Mouse (Mus musculus) left cerebral cortex, adult 18-20 months (tissue): Measurements from ENCODE around the gene Prr7. TPM values are rescaled to one million over a fixed set of nuclear protein-coding genes. Genes with fewer than 3 reads are reported as not detected.

ENCODE experiments used
- DNase-seq, 2 experiments: peaks; one replicate each; pipeline ENCODE4 v3.0.0; 2021 to 2022; ENCODE audit warnings: low spot score in 2 of 2, mixed read lengths in 1 of 2
- microRNA-seq, 2 experiments: library from miRNA; unstranded; fragments of <30 nt; microRNA quantifications; one replicate each; pipeline ENCODE4 v1.2.0; 2021
- total RNA-seq, 2 experiments: library from RNA; stranded (reverse); gene quantifications; 2 replicates each; pipeline ENCODE4 v1.2.3; 2021

Prr7 gene
- total RNA-seq, 2 experiments from 2014 or later = 66.6 to 70.1 TPM

DNA sequence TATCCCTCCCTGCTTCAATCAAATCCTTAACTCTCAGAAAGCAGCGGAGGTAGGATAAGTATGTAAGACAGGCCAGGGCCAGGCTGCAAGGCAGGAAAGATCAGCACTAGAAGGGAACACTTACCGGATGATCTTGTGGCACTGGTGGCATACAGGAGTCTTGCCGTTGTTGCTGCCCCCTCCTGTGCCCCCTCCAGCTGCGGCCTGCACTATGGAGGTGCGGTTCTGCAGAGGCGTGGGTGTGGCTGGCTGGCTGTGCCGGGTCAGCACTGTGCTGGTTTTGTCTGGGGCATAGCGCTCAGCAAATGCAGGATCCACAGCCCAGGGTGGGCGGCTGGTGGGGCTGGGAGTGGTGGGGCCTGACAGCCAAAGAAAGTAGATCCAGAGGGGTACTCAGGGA, 41.7 kb downstream of the Prr7 start:
- no peak for DNase-seq

DNA sequence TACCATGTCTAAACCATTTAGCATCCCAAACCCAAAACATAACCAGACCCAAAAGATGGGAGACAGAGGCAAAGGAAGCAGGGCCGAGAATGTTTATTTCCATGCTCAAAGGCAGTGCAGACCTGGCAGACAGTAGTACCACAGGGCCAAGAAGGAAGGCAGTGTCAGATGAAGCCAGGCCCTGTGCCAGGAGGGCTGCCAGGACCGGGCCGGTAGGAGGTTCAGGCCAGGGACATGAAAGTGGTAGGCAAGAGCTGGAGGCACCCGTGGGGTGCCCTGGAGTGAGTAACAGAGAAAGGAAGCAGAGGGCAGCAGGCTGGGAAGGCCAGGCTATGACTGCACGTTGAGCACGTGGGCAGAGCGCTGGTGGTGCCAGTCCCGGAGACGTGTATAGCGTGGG, 42.6 kb downstream of the Prr7 start:
- no peak for DNase-seq

DNA sequence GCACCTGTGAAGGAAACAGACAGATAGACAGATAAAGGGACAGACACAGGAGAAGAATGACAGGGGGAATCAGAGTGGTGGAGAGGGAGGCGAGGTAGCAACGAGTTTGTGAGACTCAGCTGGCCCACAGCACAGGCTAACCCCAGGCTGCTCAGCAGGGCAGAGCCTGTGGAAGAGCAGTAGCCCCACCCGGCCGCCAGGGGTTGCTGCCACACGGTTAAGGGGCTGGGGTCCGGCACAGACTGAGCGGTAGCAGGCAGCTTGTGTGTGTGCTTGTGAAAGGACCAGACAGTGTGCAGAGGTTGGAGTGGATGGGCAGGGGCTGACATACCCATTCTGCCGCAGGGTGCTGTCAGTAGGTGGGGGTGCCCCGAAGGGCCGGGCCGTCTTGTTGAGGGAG, 43.8 kb downstream of the Prr7 start:
- no peak for DNase-seq

DNA sequence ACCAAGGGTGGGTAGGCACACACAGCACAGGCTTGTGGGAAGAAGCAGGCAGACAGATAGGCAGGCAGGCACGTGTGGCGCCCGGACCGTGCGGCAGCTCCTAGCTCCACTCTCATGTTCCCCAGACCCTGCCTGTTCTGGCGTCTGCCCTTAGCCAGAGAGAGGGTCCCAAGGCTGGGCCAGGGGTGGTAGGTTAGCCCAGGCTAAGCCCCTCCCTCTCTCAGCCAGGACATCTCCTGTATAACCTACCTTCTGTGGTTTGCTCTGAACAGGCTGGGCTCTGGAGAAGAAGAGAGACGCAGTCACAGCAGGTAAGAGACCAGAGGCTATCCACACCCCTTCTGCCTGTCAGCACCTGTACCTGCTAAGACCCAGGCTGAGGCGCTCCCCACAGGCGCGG, 44.5 kb downstream of the Prr7 start:
- no peak for DNase-seq

DNA sequence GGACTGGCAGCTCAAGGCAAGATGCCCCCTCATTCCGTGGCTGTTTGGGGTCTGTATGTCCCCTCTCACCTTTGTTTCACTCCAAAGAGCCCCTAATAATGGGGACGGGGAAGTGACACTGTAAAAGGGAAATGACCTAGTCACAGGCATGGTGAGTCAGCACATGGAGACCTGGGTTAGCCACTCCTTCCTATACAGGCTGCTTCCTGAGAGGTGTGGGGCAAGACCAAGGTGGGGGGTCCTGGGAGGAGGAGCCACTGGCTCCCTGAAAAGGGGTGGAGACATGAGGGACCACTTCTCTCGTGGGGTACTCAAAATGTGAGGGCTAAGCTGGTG, 46.2 kb downstream of the Prr7 start:
- no peak for DNase-seq

DNA sequence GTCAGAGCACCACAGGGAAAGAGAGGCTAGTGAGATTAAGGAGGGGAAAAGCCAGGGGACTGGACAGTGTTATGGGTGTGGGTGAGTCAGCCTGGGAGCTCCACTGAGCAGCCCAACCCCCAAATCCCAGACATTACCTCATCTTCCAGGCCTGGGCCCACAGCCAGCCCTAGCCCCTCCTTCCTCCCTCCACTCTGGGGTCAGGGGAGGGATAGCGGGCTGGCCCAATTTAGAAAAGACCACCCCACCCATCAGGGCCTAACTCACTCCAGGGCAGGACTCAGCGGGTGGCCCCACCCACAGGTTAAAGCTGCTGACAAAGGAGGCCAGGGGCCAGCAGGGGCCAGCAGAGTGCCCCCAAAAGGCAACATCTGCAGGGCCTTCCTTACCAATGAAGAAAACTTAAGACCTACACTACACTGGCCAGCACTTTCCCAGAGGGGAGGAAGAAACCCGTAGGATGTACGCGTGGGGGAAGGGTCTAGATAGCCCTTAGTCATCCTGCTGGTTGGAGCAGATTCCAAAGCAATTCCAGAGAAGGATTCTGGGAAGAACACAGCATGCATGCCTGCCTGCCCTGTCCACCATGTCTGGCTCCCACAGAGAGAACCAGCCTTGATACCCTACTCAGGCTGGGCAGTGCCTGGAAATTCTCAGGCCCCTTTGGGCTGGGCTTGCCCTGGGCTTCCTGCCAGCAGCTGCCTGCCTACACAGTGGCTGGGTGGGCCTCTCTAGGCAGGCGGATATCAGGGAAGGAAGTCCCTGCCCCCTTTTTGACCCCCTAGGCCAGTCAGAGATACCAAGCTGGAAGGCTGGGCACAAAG, 46.8 kb downstream of the Prr7 start:
- DNase-seq = no peak

DNA sequence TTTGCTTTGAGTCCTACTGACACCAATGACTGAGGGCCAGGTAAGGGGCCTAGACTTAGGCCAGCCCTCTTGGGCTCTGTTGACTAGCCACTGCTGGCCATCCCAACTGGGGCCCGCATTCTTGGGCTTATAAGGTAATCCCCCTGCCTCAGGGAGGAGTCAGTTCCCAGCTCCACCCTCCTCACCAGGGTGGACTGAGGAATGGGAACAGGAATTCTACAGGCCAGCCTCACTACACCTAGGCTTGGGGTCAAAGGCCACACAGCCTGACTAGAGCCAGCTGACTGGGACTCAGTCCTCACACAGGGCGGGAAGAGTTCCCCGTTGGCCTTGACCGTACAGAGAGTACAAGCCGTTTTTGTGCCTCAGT, 47.4 kb downstream of the Prr7 start:
- no peak for DNase-seq

DNA sequence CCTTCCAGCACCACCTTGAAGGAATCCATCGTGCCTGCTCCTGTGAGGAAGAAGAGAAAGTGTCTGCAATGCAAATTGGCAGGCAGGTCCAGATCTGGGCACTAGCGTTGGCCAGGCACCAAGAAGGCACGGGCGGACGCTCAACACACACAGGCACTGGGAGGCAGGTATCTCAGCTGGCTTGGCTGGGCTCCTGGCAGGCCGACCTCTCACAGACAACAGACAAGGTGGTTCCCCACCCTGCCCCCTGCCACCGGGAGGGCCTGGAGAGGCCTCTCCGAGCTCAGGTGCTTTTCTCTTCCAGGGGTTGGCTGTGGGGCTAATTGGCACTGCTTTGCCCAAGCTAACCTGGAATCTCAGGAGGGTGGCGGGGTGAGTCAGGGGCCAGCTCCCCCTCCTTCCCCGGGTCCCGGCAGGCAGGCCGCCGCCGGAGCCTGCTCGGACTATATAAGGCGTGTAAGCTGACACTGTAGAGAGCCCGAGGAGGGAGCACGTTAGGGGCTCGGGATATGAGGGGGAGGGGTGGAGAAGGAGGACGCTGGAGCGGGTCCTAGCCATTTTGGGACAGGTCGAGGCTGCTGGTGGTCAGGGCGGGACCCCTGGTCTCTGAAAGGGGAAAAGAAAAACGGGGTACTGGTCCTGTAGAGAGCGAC, 48.4 kb downstream of the Prr7 start:
- peak in 1 of 2 experiments; percentile 22 for DNase-seq

DNA sequence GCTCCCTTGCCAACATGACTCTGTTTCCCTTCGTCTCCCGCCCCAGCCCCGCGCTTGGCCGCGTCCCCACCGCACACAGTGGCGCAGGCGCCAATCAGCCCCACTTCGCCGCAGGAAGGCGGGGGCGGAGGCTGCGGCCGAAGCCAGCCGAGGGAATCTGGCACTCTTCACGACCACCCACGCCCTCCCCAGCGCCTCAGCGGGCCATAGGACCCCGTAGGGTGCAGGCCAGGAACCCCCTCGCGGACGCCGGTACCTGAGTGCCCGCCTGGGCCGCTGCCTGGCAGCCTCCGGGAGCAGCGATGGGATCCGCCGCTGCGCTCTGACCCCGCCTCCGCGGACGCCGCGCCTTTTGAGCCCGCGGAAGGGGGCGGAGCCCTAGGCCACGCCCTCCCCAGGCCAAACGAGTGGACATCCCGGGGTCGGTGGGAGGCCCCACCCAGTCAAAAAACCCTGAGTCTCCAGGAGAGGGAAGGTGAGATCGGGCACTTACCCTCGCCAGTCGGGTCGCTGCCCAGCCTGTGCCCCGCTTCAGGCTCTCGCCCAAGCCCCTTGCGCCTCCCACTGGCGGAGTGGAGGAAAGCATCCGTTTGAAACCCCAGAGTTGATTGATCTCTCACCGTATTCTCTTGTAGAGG, 49.2 kb downstream of the Prr7 start, which contains the start of gene Pdlim7:
Pdlim7 (minus strand) TSS at position 566 of the 638 bp plus-strand sequence.
- peak; percentile 83 to 87 for DNase-seq

DNA sequence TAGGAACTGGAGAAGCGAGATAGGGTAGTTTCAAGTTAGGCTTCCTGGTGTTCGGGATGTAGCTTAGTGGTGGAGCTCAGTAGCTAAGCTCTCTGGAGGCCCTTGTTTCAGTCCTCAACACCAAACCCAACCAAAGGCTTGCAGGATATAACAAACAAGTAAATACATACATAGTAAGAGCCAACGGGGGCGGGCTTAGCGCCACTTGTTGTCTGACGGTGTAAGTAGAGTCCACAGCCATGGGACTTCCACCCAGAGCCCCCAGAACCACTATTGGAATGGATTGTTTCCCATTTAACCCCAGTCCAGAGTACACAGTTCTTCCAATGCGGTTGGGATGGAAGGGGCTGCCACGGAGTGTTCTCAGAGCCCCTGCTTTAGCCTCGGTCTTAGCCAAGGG, 49.8 kb downstream of the Prr7 start:
- no peak for DNase-seq

DNA sequence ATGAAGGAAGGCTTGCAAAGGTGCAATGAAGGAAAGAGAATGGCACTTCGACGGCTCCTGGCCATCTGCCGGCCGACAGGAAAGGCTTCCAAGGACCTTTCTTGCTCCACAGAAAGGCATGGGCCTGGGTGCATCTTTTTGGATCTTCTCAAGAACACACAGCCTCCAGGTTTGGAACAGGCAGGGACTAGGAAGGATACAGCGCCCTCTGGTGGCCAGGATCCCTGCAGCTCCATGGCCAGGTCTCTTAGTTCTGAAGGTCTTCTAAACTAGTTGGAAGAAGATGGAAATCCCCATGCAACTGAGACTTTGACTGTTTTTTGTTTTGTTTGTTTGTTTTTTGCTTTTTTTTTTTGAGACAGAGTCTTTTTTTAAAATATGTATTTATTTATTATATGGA, 52.9 kb downstream of the Prr7 start:
- DNase-seq = peak; percentile 92 to 97

DNA sequence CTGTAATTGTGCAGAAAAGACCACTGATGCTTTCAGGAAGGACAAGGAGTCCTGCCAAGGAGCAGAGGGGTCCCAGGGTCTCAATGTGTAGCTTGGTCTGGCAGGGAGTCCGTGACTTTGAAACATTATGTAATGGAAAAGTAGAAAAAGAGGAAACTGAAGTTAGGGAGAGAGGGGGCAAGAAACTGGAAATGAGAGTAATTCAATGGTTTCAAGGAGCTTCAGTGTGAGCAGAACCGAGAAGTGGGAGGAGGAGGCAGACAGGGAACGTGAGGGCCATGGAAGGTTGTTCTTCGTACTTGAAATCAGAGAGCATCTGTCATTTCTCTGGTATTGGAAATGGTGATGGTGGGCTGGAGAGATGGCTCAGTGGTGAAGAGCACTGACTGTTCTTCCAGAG, 55.5 kb downstream of the Prr7 start:
- no peak for DNase-seq

DNA sequence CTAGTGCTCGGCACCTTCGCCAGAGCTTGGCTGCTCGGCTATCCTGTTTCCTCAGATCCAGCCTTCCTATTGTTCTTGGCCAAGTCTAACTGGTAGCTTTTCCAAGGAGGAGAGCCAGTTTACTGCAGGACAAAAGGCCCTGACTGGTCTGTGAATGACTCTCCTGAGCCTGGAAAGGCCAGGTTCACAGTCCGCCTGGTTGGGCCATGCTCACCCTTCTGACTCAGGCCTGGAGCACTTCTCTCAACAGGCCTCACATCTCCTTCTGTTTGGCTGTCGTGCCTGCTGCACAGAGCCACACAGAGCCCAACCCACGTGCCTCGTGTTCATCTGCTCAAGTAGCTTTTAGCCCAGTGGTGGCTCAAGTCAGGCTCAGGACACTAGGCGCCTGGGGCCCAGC, 58.7 kb downstream of the Prr7 start:
- DNase-seq = no peak

Small RNA genes within 50 kb of the gene (microRNA-seq; reads per million reads assigned to microRNA genes)
- gene Mir6943 (3.5 to 5.3 reads per million in 2 experiments), gene Mir6944 (56.4 to 57.5 reads per million in 2 experiments), gene Mir6945 (9.7 to 18.4 reads per million in 2 experiments)

Other genes starting within 250 kb of the Prr7 start
- gene Prelid1, start 143.8 kb upstream of the Prr7 start, total RNA-seq = 100 to 1,000 TPM; 171 to 182 TPM
- gene Rab24, start 142.3 kb upstream of the Prr7 start, total RNA-seq = 10 to 100 TPM; 87.6 to 89.3 TPM
- gene Mxd3, start 134.4 kb upstream of the Prr7 start, total RNA-seq = 1 to 10 TPM; 1.1 to 1.8 TPM
- 10 to 100 TPM; 54.4 to 59.1 TPM for gene Lman2, start 101.5 kb upstream of the Prr7 start, total RNA-seq
- 10 to 100 TPM; 57.5 to 60.7 TPM for gene Rgs14, start 94.5 kb upstream of the Prr7 start, total RNA-seq
- not detected for gene Slc34a1, start 66.1 kb upstream of the Prr7 start, total RNA-seq
- not detected for gene Pfn3, start 49.0 kb upstream of the Prr7 start, total RNA-seq
- under 1 TPM; 0.33 to 0.68 TPM for gene F12, start 37.5 kb upstream of the Prr7 start, total RNA-seq
- gene Grk6, start 19.2 kb upstream of the Prr7 start, total RNA-seq = 10 to 100 TPM; 63.2 to 64.6 TPM
- gene Dbn1, start 23.8 kb downstream of the Prr7 start, total RNA-seq = 100 to 1,000 TPM; 263 to 271 TPM
- 100 to 1,000 TPM in 1 of 2 experiments, 10 to 100 TPM in 1; 91.7 to 101 TPM for gene Pdlim7, start 49.4 kb downstream of the Prr7 start, total RNA-seq
- gene Dok3, start 65.0 kb downstream of the Prr7 start, total RNA-seq = 10 to 100 TPM in 1 of 2 experiments, 1 to 10 TPM in 1; 9.1 to 12.2 TPM
- gene Ddx41, start 72.4 kb downstream of the Prr7 start, total RNA-seq = 10 to 100 TPM; 52.2 to 62.0 TPM
- gene Fam193b, start 106.9 kb downstream of the Prr7 start, total RNA-seq = 10 to 100 TPM; 77.0 to 81.8 TPM
- gene Tmed9, start 109.5 kb downstream of the Prr7 start, total RNA-seq = 100 to 1,000 TPM; 133 to 142 TPM
- 10 to 100 TPM; 27.2 TPM for gene B4galt7, start 135.6 kb downstream of the Prr7 start, total RNA-seq
- gene Caml, start 158.7 kb downstream of the Prr7 start, total RNA-seq = 10 to 100 TPM; 37.1 to 43.7 TPM
- 10 to 100 TPM; 40.3 to 45.4 TPM for gene Ddx46, start 170.8 kb downstream of the Prr7 start, total RNA-seq
- 10 to 100 TPM; 70.9 to 73.2 TPM for gene B230219D22Rik, start 228.9 kb downstream of the Prr7 start, total RNA-seq